28 mouse cellular contexts compared by ENCODE assay signal in the genomic region with DNA sequence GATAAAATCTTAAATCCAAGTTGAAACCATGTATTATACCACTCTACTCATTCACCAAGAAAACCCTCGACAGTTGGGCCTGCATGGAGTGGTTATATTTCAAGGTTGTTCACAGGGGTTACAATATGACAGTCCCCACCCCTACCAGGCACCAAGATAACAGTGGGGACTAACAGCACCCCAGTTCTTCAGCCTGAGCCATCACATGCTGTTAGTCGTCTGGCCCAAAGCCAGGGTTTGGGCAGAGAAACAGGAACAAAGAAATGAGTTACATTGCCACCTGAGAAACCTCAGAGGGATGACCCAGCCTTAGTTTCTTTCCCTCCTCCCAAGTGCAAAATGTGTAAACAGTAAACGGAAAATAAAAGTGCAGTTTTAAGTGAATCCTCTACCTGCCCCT. TPM values are rescaled to one million over a fixed set of nuclear protein-coding genes. Genes with fewer than 3 reads are reported as not detected.
A peak's percentile ranks its signal among the peaks of the same experiment; 100 is the strongest.
DNase-seq lines count a peak whose midpoint lies in the region; ATAC-seq and TF ChIP-seq lines count a peak whose summit lies in the region.
"Had no signal": no experiment of that assay in that cellular context is flagged by ENCODE, and none has a peak within 500 bp of the region (broad histone marks: within the 10 kb centered on the region; RNA-seq: fewer than 3 reads in every experiment).

No protein-coding gene starts in this region.

- H3K27ac ChIP-seq in MEL (ENCODE audit: control insufficient read depth, low read depth, low read length): peak overlapping the region; percentile 45
- H3K27ac ChIP-seq: embryonic facial prominence, embryonic 13.5 days; forebrain, embryonic 12.5 days; heart, embryonic 13.5 days; kidney, postnatal 0 days; liver, embryonic 13.5 days; neural tube, embryonic 15.5 days had no signal

- TF ChIP-seq EP300 in MEL (IDR thresholded peaks at IDR 0.05; ENCODE audit: low read depth in 1 of 2, low read length in 2 of 2): peak; percentile 41 to 70

- no peaks in the 10 kb centered on the region for H3K9me3 ChIP-seq in MEL (replicated peaks; ENCODE audit: insufficient read depth, low read length)
- H3K9me3 ChIP-seq: embryonic facial prominence, embryonic 13.5 days; forebrain, embryonic 12.5 days; heart, embryonic 13.5 days; liver, embryonic 13.5 days; megakaryocyte, embryonic 14.5 days; neural tube, embryonic 15.5 days had no signal

- no peak overlapping the region for H3K4me3 ChIP-seq in MEL (ENCODE audit: control insufficient read depth in 1 of 2, insufficient read depth in 1 of 2, low read depth in 2 of 2, low read length in 2 of 2)
- H3K4me3 ChIP-seq: embryonic facial prominence, embryonic 13.5 days; erythroblast, embryonic 14.5 days; forebrain, embryonic 12.5 days; heart, embryonic 13.5 days; liver, embryonic 13.5 days; megakaryocyte, embryonic 14.5 days; neural tube, embryonic 15.5 days had no signal

- DNase-seq in layer of hippocampus, adult 11-12 months (ENCODE audit: low spot score): peak; percentile 26
- DNase-seq in layer of hippocampus, adult 8-10 months (ENCODE audit: low spot score in 2 of 2): no peak
- DNase-seq in 416B (ENCODE audit: low read depth) (peak; percentile 40), MEL (ENCODE audit: low read depth, low spot score) (peak; percentile 96)
- DNase-seq in kidney, postnatal 10 days: no peak
- DNase-seq: adrenal gland, postnatal 25 days; gastrocnemius, postnatal 10 days; heart, adult 18-20 months; heart, postnatal 14 days; kidney, adult 18-20 months; liver, embryonic 13.5 days; lung, adult 2 months; lung, postnatal 14 days; thymus, postnatal 14 days had no signal

- no peak overlapping the region for H3K9ac ChIP-seq in MEL (ENCODE audit: control insufficient read depth, low read depth, low read length, poor library complexity, severe bottlenecking)
- H3K9ac ChIP-seq: embryonic facial prominence, embryonic 13.5 days; forebrain, embryonic 12.5 days; heart, embryonic 13.5 days; liver, embryonic 13.5 days; neural tube, embryonic 15.5 days had no signal

- H3K36me3 ChIP-seq in MEL (ENCODE audit: control insufficient read depth in 1 of 2, insufficient read depth in 2 of 2, low read length in 2 of 2): peaks cover 43 to 61% of the 10 kb centered on the region in 2 experiments

- H3K27me3 ChIP-seq in MEL (ENCODE audit: control insufficient read depth in 1 of 2, insufficient read depth in 2 of 2, low read length in 2 of 2): no peaks in the 10 kb centered on the region
- H3K27me3 ChIP-seq: embryonic facial prominence, embryonic 13.5 days; forebrain, embryonic 12.5 days; heart, embryonic 13.5 days; liver, embryonic 13.5 days; megakaryocyte, embryonic 14.5 days; neural tube, embryonic 15.5 days had no signal

- H3K4me1 ChIP-seq in MEL (ENCODE audit: control insufficient read depth in 1 of 2, insufficient read depth in 2 of 2, low read length in 2 of 2): peaks cover 7 to 23% of the 10 kb centered on the region in 2 experiments; a peak in 3 of 4 replicates
- H3K4me1 ChIP-seq: embryonic facial prominence, embryonic 13.5 days; forebrain, embryonic 12.5 days; heart, embryonic 13.5 days; neural tube, embryonic 15.5 days had no signal

- no peak for TF ChIP-seq RAD21 in MEL (IDR thresholded peaks at IDR 0.05; ENCODE audit: low read depth, low read length)

- peaks cover 5% of the 10 kb centered on the region; the same call in 1 of the 2 replicates for H3K79me2 ChIP-seq in MEL (ENCODE audit: control insufficient read depth, insufficient read depth, low read length, poor library complexity)

- TF ChIP-seq CTCF in MEL (IDR thresholded peaks at IDR 0.05 in 2 of 3, conservative IDR thresholded peaks at IDR 0.05 in 1 of 3; ENCODE audit: control insufficient read depth in 1 of 3, insufficient read depth in 1 of 3, low read depth in 2 of 3, low read length in 3 of 3, poor library complexity in 1 of 3, severe bottlenecking in 1 of 3): no peak

- peak; percentile 47; the same call in 1 of the 2 replicates for ATAC-seq in megakaryocyte, adult 5-6 weeks (ENCODE audit: poor library complexity, severe bottlenecking)
- no peak for ATAC-seq in frontal cortex, adult (ENCODE audit: low TSS enrichment)

- peak in 1 of 2 experiments; percentile 31; a peak in 2 of 4 replicates for TF ChIP-seq POLR2A in MEL (IDR thresholded peaks at IDR 0.05; ENCODE audit: control insufficient read depth in 1 of 2, insufficient read depth in 1 of 2, low read depth in 1 of 2, low read length in 2 of 2, poor library complexity in 1 of 2)

TF ChIP-seq in MEL, 35 proteins besides CTCF, POLR2A, EP300 and RAD21 (continues in another document):
- peak; percentile 64 for TF ChIP-seq MYC (IDR thresholded peaks at IDR 0.05; ENCODE audit: low read depth, low read length)
- TF ChIP-seq USF2 (IDR thresholded peaks at IDR 0.05; ENCODE audit: borderline replicate concordance in 1 of 2, insufficient read depth in 1 of 2, low read depth in 1 of 2, low read length in 2 of 2): no peak
- TF ChIP-seq MXI1 (IDR thresholded peaks at IDR 0.05; ENCODE audit: low read depth, low read length): peak; percentile 89
- TF ChIP-seq BHLHE40 (IDR thresholded peaks at IDR 0.05; ENCODE audit: borderline replicate concordance, low read depth, low read length): no peak
- TF ChIP-seq GATA1 (IDR thresholded peaks at IDR 0.05; ENCODE audit: low read depth, low read length): peak; percentile 66
- TF ChIP-seq MYB (IDR thresholded peaks at IDR 0.05; ENCODE audit: low read depth, low read length): no peak; the same call in 1 of the 2 replicates
- peak; percentile 52; the same call in 1 of the 2 replicates for TF ChIP-seq HCFC1 (IDR thresholded peaks at IDR 0.05; ENCODE audit: low read depth, low read length)
- peak; percentile 80 for TF ChIP-seq USF1 (IDR thresholded peaks at IDR 0.05; ENCODE audit: low read depth, low read length)
- TF ChIP-seq TBP (IDR thresholded peaks at IDR 0.05; ENCODE audit: low read depth, low read length): peak; percentile 29; the same call in 1 of the 2 replicates
- TF ChIP-seq CHD1 (IDR thresholded peaks at IDR 0.05; ENCODE audit: low read depth, low read length): no peak
- TF ChIP-seq MAFK (IDR thresholded peaks at IDR 0.05; ENCODE audit: borderline replicate concordance, low read depth, low read length): no peak
- no peak for TF ChIP-seq JUND (IDR thresholded peaks at IDR 0.05; ENCODE audit: low read depth, low read length)
- no peak for TF ChIP-seq UBTF (IDR thresholded peaks at IDR 0.05; ENCODE audit: borderline replicate concordance, insufficient read depth, low read depth, low read length)
- TF ChIP-seq POLR2AphosphoS2 (IDR thresholded peaks at IDR 0.05; ENCODE audit: low read length): peak; percentile 69; the same call in 1 of the 2 replicates
- TF ChIP-seq GABPA (IDR thresholded peaks at IDR 0.05; ENCODE audit: low read depth, low read length): no peak
- TF ChIP-seq ZNF384 (IDR thresholded peaks at IDR 0.05; ENCODE audit: low read depth, low read length): peak; percentile 17; the same call in 1 of the 2 replicates
- no peak for TF ChIP-seq NRF1 (IDR thresholded peaks at IDR 0.05; ENCODE audit: insufficient read depth, low read depth, low read length, poor library complexity, severe bottlenecking)
- no peak for TF ChIP-seq CHD2 (IDR thresholded peaks at IDR 0.05; ENCODE audit: low read length)
- TF ChIP-seq POLR2AphosphoS5 (IDR thresholded peaks at IDR 0.05; ENCODE audit: borderline replicate concordance, low read depth, low read length): no peak
- no peak for TF ChIP-seq KAT2A (conservative IDR thresholded peaks at IDR 0.05; ENCODE audit: low read depth, low read length)
- TF ChIP-seq ETS1 (IDR thresholded peaks at IDR 0.05; ENCODE audit: low read depth, low read length): peak; percentile 84
- no peak for TF ChIP-seq NELFE (IDR thresholded peaks at IDR 0.05; ENCODE audit: low read depth, low read length)
- TF ChIP-seq E2F4 (IDR thresholded peaks at IDR 0.05; ENCODE audit: borderline replicate concordance, low read depth, low read length): no peak
- TF ChIP-seq ZC3H11A (IDR thresholded peaks at IDR 0.05; ENCODE audit: low read depth, low read length): no peak

RNA-seq across cellular contexts. Expression of gene Gm10337, which starts 4.2 kb away (rescaled TPM):
- not detected for total RNA-seq in layer of hippocampus, adult 8-10 months (2022)
- total RNA-seq in MEL (2012; rRNA removed): not detected in 2 replicates
- polyA plus RNA-seq in MEL (2012; ENCODE audit: insufficient read depth in 1 of 2, insufficient read length in 2 of 2, low read depth in 1 of 2, low replicate concordance in 2 of 2, missing spikeins in 1 of 2): not detected
- not detected in 2 replicates for total RNA-seq in megakaryocyte, adult 5-6 weeks (2015)
- total RNA-seq in megakaryocyte, adult 5-6 weeks (2017): not detected in 2 replicates
- total RNA-seq: adrenal gland, postnatal 25 days; gastrocnemius, postnatal 10 days; heart, adult 18-20 months; heart, postnatal 14 days; layer of hippocampus, adult 18-20 months; left cerebral cortex, postnatal 25 days had no signal
- polyA plus RNA-seq: C2C12; erythroblast, embryonic 14.5 days; limb, embryonic 14.5 days; liver, embryonic 13.5 days; lung, adult 2 months; small intestine, adult 2 months had no signal

RNA-seq across cellular contexts. Expression of gene Map3k12, which starts 17.5 kb away (rescaled TPM):
- 10 to 100 TPM; 87.5 to 99.1 (median 96.9) TPM for total RNA-seq in layer of hippocampus, adult 8-10 months (2022)
- total RNA-seq in MEL (2012; rRNA removed): 1.7 and 2.0 TPM in 2 replicates
- polyA plus RNA-seq in MEL (2012; ENCODE audit: insufficient read depth in 1 of 2, insufficient read length in 2 of 2, low read depth in 1 of 2, low replicate concordance in 2 of 2, missing spikeins in 1 of 2): 1 to 10 TPM in 1 of 2 experiments, not detected in 1; 2.8 TPM
- 0.09 and 0.27 TPM in 2 replicates for total RNA-seq in megakaryocyte, adult 5-6 weeks (2015)
- 0.33 and 0.85 TPM in 2 replicates for total RNA-seq in megakaryocyte, adult 5-6 weeks (2017)

RNA-seq across cellular contexts. Expression of gene Tarbp2, which starts 18.6 kb away (rescaled TPM):
- total RNA-seq in layer of hippocampus, adult 8-10 months (2022): 10 to 100 TPM; 34.0 to 39.8 (median 36.6) TPM
- total RNA-seq in MEL (2012; rRNA removed): 135 and 155 TPM in 2 replicates
- 100 to 1,000 TPM in 1 of 2 experiments, not detected in 1; 182 TPM for polyA plus RNA-seq in MEL (2012; ENCODE audit: insufficient read depth in 1 of 2, insufficient read length in 2 of 2, low read depth in 1 of 2, low replicate concordance in 2 of 2, missing spikeins in 1 of 2)
- total RNA-seq in megakaryocyte, adult 5-6 weeks (2015): 10.7 and 14.1 TPM in 2 replicates
- total RNA-seq in megakaryocyte, adult 5-6 weeks (2017): 19.4 and 21.2 TPM in 2 replicates

RNA-seq across cellular contexts. Expression of gene Npff, which starts 25.4 kb away (rescaled TPM):
- total RNA-seq in layer of hippocampus, adult 8-10 months (2022): 1 to 10 TPM; 3.0 to 6.2 (median 4.4) TPM
- total RNA-seq in MEL (2012; rRNA removed): 0.85 and 1.8 TPM in 2 replicates
- 1 to 10 TPM in 1 of 2 experiments, not detected in 1; 5.5 TPM for polyA plus RNA-seq in MEL (2012; ENCODE audit: insufficient read depth in 1 of 2, insufficient read length in 2 of 2, low read depth in 1 of 2, low replicate concordance in 2 of 2, missing spikeins in 1 of 2)
- 2.8 and 5.0 TPM in 2 replicates for total RNA-seq in megakaryocyte, adult 5-6 weeks (2015)
- total RNA-seq in megakaryocyte, adult 5-6 weeks (2017): 0.81 TPM in 1 of 2 replicates, not detected in the other

RNA-seq across cellular contexts. Expression of gene Pcbp2, which starts 29.0 kb away (rescaled TPM):
- total RNA-seq in layer of hippocampus, adult 8-10 months (2022): 100 to 1,000 TPM; 489 to 507 (median 494) TPM
- 359 and 427 TPM in 2 replicates for total RNA-seq in MEL (2012; rRNA removed)
- 1,000 to 10,000 TPM in 1 of 2 experiments, 100 to 1,000 TPM in 1; 977 to 2,091 TPM for polyA plus RNA-seq in MEL (2012; ENCODE audit: insufficient read depth in 1 of 2, insufficient read length in 2 of 2, low read depth in 1 of 2, low replicate concordance in 2 of 2, missing spikeins in 1 of 2)
- total RNA-seq in megakaryocyte, adult 5-6 weeks (2015): 705 and 801 TPM in 2 replicates
- total RNA-seq in megakaryocyte, adult 5-6 weeks (2017): 156 and 205 TPM in 2 replicates

Comparison
In these comparisons a context has a peak if more than half of its experiments do, and no peak if none do; other contexts are left out.
1. DNase-seq: peak in layer of hippocampus, adult 11-12 months (single experiment), 416B (single experiment) and MEL (single experiment); none in layer of hippocampus, adult 8-10 months (0 of 2) and kidney, postnatal 10 days (single experiment).
2. RNA of gene Map3k12, which starts 17.5 kb away (total RNA-seq): 87.5 to 99.1 TPM in layer of hippocampus, adult 8-10 months; 1.7 to 2.0 TPM in MEL and 0.09 to 0.85 TPM in megakaryocyte, adult 5-6 weeks; every median in the first group is over 10 times any median in the second.